Mouse (Mus musculus) liver, postnatal 0 days (tissue): ENCODE results near the gene Atp6v0b.

Source experiments
- CTCF ChIP-seq: sonication (generic); IDR thresholded peaks from 2 replicates; pipeline ENCODE4 v1.5.1; 2016; ENCODE audit warnings: antibody characterized with exemption, low read depth
- EP300 ChIP-seq: IDR thresholded peaks from 2 replicates; pipeline ENCODE4 v1.6.1; 2016; ENCODE audit warnings: antibody characterized with exemption, low read depth, mild to moderate bottlenecking

DNA sequence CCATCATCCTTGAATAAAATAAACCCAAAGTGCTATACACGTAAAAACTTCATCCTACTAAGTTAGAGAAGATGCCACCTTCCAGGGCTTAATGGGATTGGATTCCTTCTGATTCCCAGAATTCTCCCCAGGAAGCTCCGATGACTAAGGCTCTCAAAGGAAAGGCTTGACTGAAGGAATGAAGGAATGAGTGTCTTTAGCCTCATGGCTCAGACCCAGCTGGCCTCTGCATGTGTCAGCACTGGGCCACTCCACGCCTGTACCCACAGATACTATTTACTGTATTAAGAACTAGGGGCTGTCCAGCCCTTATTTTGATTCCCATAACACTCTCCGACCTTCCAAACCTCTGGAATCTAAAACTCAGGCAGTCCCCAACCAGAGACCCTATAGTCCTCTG, 46.9 kb upstream of the Atp6v0b start:
- TF ChIP-seq CTCF (no peak), EP300 (no peak)
